Mouse (Mus musculus) heart, postnatal 0 days (tissue): ENCODE data around the gene Ugt2a2.
"Not testable (repeated sequence)": the region's sequence is repeated elsewhere in the genome, so short reads cannot be mapped to it uniquely, and the experiment has no call there.

ENCODE experiments used
- CTCF ChIP-seq: IDR thresholded peaks from 2 replicates; pipeline ENCODE4 v1.5.1; 2016; ENCODE audit warnings: antibody characterized with exemption, control low read depth, low read depth
- EP300 ChIP-seq: IDR thresholded peaks from 2 replicates; pipeline ENCODE4 v1.6.1; 2016; ENCODE audit warnings: antibody characterized with exemption, low read depth

GRCm38 (mm10) chr5:87486706-87487105 lies 4.6 kb upstream of the Ugt2a2 start, which contains the start of gene Gm43638:
- TF ChIP-seq CTCF, EP300: not testable (repeated sequence)
